Mouse (Mus musculus) frontal cortex, adult 2 months (tissue): ENCODE data around the gene Prr5l. TPM values are rescaled to one million over a fixed set of nuclear protein-coding genes. Genes with fewer than 3 reads are reported as not detected.

Experiments
- DNase-seq, 2 experiments: peaks; one replicate each; pipeline ENCODE4 v3.0.0; 2022; ENCODE audit warnings: low spot score in 1 of 2; ENCODE audit errors: extremely low spot score in 1 of 2
- polyA plus RNA-seq: library from polyadenylated mRNA; depleted of rRNA; stranded (reverse); fragments of >200 nt; gene quantifications from 2 replicates; pipeline ENCODE4 v1.2.3, GENCODE M21; 2012

The Prr5l gene
- polyA plus RNA-seq, 1 experiment: 12.0 TPM

DNA sequence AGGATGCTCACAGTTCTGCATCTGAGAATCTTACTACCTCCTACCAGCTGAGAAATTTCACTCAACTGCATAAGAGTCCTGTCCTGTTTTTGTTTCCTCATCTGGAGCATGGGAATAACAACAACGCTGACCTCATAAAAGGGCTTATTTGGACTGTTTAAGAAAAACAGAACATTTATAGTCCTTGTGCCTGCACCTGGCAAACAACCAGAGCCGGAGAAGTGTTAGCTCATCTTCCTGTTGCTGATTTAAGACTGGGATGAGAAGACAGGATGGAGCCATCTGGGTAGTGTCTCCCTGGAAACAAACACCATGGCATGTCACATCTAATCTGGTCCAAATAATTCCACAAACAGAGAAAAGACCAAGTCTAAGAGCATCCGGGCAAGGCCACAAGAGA lies 149.3 kb downstream of the Prr5l start:
- peak in 1 of 2 experiments; percentile 36 for DNase-seq

DNA sequence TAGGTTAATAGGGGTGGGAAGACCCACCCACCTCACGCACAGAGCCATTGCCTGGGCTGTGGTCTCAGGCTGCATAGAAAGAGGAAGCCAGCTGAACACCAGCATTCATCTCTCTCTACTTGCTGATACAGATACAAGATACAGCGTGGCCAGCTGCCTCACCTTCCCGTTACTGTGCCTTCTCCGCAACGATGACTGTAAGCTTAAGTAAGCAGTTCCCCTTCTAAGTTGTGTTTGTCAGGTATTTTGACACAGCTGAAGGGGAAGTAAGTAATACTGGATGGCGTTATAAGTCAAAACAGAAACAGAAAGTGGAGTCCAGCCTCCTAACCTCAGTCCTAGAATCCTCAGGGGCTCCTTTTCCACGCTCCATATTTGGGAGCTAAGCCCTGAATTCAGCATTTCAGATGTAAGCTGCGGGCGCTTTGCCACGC lies 150.0 kb downstream of the Prr5l start:
- DNase-seq: no peak

GRCm38 (mm10) chr2:101730972-101731371 lies 151.9 kb downstream of the Prr5l start:
- DNase-seq: peak in 1 of 2 experiments; percentile 12

DNA sequence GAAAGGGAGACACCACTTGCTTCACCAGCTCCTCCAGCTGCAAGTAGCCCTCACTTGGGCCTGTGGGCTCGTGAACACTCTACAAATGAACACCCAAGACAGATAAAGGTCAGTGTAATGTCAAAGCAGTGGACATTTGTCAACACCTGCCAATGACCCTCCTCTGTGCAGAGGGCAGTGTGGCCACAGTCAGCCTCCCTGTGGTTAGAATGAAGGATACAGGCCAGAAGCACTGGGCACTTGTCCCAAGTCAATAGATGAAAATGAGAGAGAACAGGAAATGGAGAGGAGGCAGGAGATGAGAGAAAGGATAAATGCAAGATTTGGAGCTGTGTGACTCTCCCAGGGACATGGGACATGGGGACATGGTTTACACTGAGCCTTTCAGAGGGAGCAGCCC lies 153.4 kb downstream of the Prr5l start:
- no peak for DNase-seq

- DNase-seq: no peak
These were observed 155.0 kb downstream of the Prr5l start for GRCm38 (mm10) chr2:101727787-101728186.

- no peak for DNase-seq
These were observed 159.4 kb downstream of the Prr5l start for GRCm38 (mm10) chr2:101723333-101723881.

GRCm38 (mm10) chr2:101722370-101723332 lies 160.2 kb downstream of the Prr5l start:
- no peak for DNase-seq

GRCm38 (mm10) chr2:101721835-101722234 lies 161.0 kb downstream of the Prr5l start:
- DNase-seq: no peak

DNA sequence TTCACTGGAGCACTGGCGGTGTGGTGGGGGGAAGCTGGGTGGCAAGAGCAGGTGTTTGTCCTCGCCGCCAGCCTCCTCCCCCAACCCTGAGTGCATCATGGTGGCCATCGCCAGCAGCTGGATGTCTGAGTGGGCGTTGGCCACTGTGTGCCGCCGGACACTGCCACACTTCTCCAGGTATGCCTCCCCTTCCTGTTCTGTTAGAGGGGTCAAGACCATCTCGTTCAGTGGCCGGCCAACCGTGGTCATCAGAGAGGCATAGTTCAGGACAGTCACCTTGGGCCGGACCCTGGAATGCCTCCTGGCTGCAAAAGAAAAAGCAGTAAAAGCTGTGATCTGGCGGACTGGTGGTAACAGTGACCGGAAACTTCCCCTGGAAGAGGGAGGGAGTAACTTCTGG lies 165.7 kb downstream of the Prr5l start:
- DNase-seq: no peak

DNA sequence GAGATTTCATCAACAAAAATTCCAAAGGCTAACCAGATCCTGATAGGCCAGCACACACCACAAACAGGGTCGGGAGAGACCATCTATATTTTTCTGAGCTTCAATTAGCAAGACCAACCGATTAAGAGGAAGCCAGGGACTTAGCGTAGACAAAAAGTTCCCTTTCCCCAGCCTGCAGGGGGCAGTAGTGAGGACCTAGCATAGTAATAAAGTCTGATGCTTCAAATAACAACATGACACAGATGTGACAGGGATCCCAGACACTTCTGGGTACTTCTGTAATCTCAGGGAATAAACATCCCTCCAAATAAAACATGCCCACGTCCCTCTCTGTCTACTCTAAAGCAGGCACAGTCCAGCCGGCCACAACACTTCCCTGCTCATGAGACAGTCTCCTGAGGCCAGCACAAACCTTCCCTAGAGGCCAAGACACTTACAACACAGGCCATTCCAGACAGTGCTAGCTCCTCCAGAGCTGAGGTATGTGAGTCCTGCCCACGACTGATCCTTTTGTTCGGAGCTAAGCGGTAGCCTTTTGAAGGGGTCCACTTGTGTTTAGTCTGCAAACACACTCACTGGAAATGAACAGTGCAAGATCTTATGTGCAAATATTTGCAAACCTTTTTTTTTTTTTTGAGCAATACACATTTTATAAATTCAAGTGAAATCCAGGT lies 167.0 kb downstream of the Prr5l start:
- peak in 1 of 2 experiments; percentile 22 for DNase-seq

- no peak for DNase-seq
These were observed 171.2 kb downstream of the Prr5l start for GRCm38 (mm10) chr2:101711608-101712007.

GRCm38 (mm10) chr2:101705941-101706485 lies 176.8 kb downstream of the Prr5l start:
- peak in 1 of 2 experiments; percentile 45 for DNase-seq

GRCm38 (mm10) chr2:101699284-101699683 lies 183.5 kb downstream of the Prr5l start:
- DNase-seq: no peak

- DNase-seq: no peak
These were observed 187.2 kb downstream of the Prr5l start for GRCm38 (mm10) chr2:101695584-101695983.

GRCm38 (mm10) chr2:101693577-101694215 lies 189.1 kb downstream of the Prr5l start:
- DNase-seq: peak in 1 of 2 experiments; percentile 60

- no peak for DNase-seq
These were observed 189.8 kb downstream of the Prr5l start for GRCm38 (mm10) chr2:101693043-101693442.

- no peak for DNase-seq
These were observed 192.5 kb downstream of the Prr5l start for GRCm38 (mm10) chr2:101690252-101690827.

DNA sequence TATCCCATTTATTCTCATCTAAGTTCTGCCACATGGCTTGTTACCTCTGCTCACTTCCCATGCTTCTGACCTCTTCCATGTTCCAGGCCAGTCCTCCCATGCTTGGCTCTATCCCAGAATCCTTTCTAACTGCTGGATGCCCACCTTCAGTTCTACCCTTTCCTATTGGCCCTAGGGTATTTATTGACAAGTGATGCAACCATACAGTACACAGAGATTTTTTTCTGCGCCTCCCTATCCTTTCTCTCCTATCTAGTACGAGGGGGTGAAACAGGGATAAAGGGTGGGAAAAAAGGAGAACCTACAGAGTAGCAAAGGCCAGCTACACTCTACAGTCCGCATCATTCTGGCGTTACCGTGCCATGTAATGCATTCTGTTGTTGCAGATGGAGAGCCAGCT lies 194.8 kb downstream of the Prr5l start:
- no peak for DNase-seq

DNA sequence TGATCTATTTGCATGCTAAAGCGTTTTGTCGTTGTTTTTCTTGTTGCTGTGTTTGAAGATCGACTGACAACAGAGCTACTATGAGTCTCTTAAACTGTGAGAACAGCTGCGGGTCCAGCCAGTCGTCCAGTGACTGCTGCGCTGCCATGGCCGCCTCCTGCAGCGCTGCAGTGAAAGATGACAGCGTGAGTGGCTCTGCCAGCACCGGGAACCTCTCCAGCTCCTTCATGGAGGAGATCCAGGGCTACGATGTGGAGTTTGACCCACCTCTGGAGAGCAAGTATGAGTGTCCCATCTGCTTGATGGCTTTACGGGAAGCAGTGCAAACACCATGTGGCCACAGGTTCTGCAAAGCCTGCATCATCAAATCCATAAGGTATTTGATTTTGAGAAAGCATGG lies 198.4 kb downstream of the Prr5l start:
- DNase-seq: peak in 1 of 2 experiments; percentile 28

- DNase-seq: peak in 1 of 2 experiments; percentile 15
These were observed 203.6 kb downstream of the Prr5l start for GRCm38 (mm10) chr2:101679164-101679784.
